Mouse (Mus musculus): ENCODE results near the gene Xaf1.
"Not testable (repeated sequence)": the region's sequence is repeated elsewhere in the genome, so short reads cannot be mapped to it uniquely, and the experiment has no call there.

Xaf1 gene

GRCm38 (mm10) chr11:72311355-72312001 is 10.0 kb downstream of the Xaf1 start:
- no peak for DNase-seq

- DNase-seq = no peak
These were observed 12.9 kb downstream of the Xaf1 start, which contains the start of gene Fbxo39 for GRCm38 (mm10) chr11:72314151-72314895. Fbxo39 (plus strand) TSS chr11:72314444.

- no peak for DNase-seq
These were observed 16.6 kb downstream of the Xaf1 start for GRCm38 (mm10) chr11:72318026-72318425.

DNA sequence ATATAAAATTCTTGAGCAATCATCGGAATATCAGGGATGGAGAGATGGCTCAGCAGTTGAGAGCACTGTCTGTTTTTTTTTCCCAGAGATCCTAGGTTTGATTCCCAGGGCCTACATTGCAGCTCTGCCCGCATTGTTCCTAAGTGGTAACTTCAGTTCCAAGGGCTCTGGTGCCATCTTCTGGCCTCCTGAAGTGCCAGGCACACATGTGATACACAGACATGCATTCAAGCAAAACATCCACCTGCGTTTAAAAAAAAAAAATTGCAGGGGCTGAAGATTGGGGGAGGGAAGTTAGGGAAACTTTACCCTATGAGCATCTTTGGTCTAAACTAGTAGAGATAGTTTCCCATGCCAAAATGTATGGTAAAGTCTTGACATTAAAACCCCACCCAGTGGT is 23.0 kb downstream of the Xaf1 start:
- no peak for DNase-seq

- no peak for DNase-seq
These were observed 24.3 kb downstream of the Xaf1 start for GRCm38 (mm10) chr11:72325701-72326100.

GRCm38 (mm10) chr11:72332951-72333667 is 31.7 kb downstream of the Xaf1 start:
- no peak for DNase-seq

DNA sequence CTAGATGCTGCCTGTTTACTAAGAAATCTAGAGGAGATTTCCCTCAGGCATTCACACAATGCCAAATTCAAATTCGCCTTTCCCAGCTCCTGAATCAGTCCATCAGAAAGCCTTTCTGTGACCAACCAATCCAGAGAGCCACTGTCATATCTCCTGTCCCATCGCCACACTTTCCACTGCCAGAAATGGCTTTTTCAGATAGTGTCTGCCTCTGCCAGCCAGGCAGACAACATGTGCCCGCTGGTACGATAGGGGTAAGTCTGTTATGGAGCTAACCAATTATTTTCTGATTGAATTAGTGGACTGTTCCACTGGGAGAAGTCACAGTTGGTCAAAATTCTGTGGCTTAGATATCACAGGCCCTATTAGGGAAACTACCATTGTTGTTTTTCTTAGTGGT is 33.2 kb downstream of the Xaf1 start:
- no peak for DNase-seq

DNA sequence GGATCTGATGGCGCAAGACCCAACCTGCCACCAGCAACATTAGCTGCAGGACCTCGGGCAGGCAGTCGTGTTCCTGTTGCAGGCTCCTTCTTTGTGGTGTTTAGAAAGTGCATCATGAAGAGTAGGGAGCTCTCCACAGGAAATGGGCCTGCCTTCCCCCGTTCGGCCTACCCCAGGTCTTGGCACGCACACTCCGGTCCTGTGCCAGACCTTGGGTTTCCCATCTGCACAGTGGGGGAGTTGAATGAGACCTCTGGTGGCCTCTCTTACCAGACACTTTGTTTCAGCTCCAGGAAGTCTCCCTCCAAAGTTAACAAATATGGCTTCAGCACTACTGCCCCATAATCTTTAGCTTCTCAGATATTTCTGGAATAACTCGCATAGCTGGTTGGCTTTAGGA is 35.3 kb downstream of the Xaf1 start:
- no peak for DNase-seq

- no peak for DNase-seq
These were observed 37.0 kb downstream of the Xaf1 start for GRCm38 (mm10) chr11:72338437-72338871.

- DNase-seq = no peak
These were observed 38.3 kb downstream of the Xaf1 start for GRCm38 (mm10) chr11:72339716-72340115.

DNA sequence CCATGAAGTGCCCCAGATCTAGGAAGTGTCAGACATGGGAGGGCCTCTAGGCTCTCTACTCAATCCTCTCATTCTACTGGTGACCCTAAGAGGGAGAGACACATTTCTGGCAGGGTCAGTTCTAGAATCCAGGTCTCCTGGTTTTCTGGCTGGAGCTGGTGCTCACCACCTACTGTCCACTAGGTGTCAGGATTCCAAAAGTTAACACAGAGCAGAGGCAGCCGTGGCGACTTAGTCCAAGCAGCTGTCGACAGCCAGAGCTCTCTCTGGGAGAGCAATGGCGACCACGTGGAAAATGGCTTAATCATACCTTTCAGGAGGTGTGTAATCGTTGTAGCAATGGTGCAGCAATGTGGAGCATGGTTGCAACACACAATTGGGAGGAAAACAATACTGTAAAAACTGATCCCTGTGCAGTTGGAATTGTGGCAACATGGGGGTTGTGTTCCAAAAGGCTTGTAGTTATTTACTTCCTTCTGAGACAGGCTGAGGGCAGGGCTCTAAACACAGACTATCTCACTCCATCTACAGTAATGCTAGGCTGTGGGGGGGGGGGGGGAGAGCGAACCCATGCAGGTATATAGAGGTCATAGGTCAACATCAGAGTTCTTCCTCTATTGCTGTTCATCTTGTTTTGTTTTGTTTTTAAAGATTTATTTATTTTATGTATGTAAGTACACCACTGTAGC is 41.3 kb downstream of the Xaf1 start:
- peak; percentile 55 for DNase-seq

- not testable (repeated sequence) for DNase-seq
These were observed 41.8 kb downstream of the Xaf1 start for GRCm38 (mm10) chr11:72343238-72343625.

DNA sequence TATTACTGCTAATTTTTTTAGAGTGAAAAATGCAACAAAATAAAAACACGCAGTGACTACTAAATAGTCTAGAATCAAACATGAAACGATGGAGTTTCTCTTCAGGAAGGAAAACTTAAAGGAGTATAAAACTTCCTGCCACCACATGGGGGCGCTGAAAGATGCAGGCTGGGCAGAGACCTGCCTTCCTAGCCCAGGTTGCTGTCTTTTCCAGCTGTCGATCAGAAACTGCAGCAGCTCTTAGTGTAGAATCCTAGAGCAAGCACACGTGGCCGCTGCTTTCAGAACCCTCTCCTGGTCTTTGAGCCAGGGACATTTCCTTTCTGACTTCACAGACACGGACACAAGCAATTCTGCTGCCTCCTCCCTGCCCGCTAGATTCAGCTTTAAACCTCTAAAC is 42.5 kb downstream of the Xaf1 start:
- peak; percentile 65 for DNase-seq

- no peak for DNase-seq
These were observed 43.1 kb downstream of the Xaf1 start for GRCm38 (mm10) chr11:72344486-72344885.

- no peak for DNase-seq
These were observed 47.1 kb downstream of the Xaf1 start for GRCm38 (mm10) chr11:72348563-72348962.

DNA sequence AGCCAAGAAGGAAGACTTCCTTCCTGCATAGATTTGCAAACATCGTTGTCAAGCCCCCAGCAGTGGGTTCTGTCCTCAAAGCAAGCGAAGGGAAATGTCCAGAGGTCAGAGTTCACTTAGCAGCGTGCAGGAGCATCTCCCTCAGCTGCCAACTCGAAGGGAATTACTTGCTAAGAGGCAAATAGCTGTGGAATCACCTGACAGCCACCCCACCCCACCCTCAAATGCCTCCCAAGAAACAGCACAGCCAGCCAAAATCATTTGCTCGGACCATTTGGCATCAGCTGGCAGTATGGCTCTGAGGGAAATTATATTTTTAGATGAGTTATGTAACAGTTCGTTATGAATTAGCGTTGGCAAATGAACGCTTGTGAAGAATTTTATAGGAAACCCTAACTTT is 47.6 kb downstream of the Xaf1 start:
- DNase-seq = no peak

DNA sequence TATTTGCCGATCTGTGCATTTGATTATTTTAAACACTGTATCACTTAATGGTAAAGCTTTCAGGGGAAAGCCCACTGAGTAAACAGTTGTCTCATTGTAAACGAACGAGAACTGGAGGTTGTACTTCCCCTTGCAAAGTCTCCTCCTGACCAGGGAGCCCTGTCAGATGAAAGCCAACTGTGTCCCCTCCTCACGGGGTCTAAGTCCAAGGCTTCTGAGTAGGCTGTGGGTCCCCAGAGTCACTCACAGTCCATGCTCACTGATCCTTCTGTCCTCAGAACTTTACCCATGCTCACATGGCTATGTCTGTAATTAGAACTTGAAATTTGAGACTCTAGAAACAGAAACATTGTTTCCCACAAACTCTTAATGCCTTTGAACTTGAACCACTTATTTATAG is 48.2 kb downstream of the Xaf1 start:
- DNase-seq = no peak

DNA sequence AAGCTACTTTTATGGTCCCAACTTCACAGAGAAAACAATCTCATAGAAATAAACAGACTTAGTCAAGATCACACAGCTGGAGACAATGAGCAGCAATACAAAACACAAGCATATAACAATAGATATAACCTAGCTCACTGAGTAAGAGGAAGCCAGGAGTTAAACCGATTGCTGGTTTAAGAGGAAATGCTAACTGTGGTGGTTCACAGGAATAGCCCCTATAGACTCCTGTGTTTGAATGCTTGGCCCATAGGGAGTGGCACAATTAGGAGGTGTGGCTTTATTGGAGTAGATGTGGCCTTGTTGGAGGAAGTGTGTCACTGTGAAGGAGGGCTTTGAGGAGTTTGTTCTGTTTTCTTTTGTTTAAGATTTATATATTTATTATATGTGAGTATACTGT is 50.8 kb downstream of the Xaf1 start:
- no peak for DNase-seq

GRCm38 (mm10) chr11:72353186-72353585 is 51.8 kb downstream of the Xaf1 start:
- no peak for DNase-seq

DNA sequence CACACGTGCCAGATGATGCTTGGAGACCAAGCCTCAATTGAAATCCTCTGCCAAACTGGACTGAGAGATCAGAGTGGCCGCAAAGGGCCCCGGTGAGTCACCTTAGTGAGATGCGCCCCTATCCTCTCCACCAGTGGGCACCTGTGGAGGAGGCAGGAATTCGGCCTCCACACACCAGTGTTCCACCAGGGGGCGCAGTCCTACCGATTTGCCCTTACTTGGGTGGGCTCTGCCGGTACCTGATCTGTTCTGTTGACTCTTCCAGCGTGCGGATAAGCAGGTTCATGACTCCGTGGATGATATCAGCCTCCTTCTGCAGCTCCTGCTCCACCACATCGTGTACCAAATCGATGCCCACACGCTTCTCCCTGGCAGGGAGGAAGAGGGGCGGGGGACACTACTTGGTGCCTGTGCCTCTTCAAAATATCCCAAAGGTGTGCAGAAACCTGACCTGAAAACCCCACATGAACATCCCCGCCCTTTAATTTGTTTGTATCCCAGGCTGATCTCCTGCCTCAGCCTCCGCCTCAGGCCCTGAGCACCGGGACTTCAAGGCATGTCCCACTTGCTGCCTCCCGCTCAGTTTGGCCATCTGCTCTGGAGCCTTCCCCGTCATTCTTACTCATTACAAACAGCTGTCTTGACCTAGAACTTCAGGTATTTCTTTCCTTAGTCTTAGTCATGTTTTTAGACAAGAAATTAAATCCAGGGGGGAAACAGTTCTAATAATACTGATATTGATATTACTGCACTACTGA is 53.7 kb downstream of the Xaf1 start:
- peak; percentile 75 for DNase-seq

DNA sequence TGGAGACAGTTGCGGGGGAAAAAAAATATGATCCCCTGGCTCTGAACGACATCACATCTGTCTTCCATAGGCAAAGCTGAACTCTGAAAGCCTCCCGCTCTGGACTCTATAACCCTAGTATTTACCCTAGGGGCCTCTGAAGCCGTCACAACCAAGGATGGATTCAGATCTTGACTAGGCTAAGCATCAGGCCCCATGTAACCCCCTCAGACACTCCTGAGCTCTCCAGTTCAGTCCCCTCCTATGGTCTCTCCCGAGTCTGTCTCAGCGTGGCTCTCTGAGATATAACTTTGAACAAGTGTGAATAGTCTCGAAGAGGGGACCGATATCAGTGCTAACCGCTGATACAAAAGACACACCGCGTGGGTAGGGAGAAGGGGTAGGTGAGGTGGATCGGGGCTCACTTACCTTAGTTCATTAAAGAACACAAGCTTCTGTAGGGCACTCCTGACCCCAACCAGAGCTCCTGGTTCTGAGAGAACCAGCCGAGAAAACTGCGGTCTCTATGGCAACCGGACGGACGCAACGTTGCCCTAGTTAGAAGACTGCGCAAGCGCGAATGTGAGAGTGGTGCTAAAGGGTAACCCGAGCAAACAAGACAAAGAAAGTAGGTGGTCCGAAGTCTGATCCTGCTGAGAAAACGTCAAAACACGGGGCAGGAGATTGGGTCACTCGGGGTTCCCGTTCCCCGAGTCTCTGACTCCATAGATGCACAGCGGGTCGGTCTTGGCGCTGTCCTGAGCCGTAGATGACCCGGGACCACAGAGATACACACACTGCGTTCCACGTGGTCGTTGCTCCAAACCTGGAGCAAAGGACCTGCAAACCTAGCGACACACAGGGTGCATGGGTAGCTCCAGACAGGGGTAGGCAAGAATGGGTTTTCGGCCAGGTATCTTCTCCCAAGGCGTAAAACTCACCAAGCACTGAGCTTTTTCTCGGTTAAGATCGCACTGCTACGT is 60.2 kb downstream of the Xaf1 start:
- peak; percentile 54 for DNase-seq
